Mouse (Mus musculus): ENCODE results near the gene Prune1. TPM values are rescaled to one million over a fixed set of nuclear protein-coding genes. Genes with fewer than 3 reads are reported as not detected.

Gene Prune1
- total and polyA plus RNA-seq, 3 experiments = 28.5 to 51.8 TPM; not detected in 1

- no peak for TF ChIP-seq NRF1 (IDR thresholded peaks at IDR 0.05; ENCODE audit: insufficient read depth, low read depth, low read length, poor library complexity, severe bottlenecking)
- TF ChIP-seq ETS1 (IDR thresholded peaks at IDR 0.05; ENCODE audit: low read depth, low read length) = 0 out of 2 replicates have a peak, but pooled peaks have one; percentile 7
- peak; percentile 9; the same call in 1 of the 2 replicates for TF ChIP-seq ZC3H11A (IDR thresholded peaks at IDR 0.05; ENCODE audit: low read depth, low read length)
These were observed 34.1 kb downstream of the Prune1 start (continued) for GRCm38 (mm10) chr3:95247660-95248336.

GRCm38 (mm10) chr3:95246465-95247231 lies 35.2 kb downstream of the Prune1 start:
- DNase-seq (ENCODE audit: low read depth, low spot score) = peak; percentile 100
- Histone ChIP-seq H3K9ac (ENCODE audit: control insufficient read depth, low read depth, low read length, poor library complexity, severe bottlenecking) (peak overlapping the region; percentile 58), H3K9me3 (replicated peaks; ENCODE audit: insufficient read depth, low read length) (no peaks in the 10 kb centered on the region), H3K36me3 (ENCODE audit: control insufficient read depth in 1 of 2, insufficient read depth in 2 of 2, low read length in 2 of 2) (peaks cover 0 to 25% of the 10 kb centered on the region in 2 experiments; a peak in 2 of 4 replicates), H3K4me1 (ENCODE audit: control insufficient read depth in 1 of 2, insufficient read depth in 2 of 2, low read length in 2 of 2) (peaks cover 25 to 32% of the 10 kb centered on the region in 2 experiments), H3K79me2 (ENCODE audit: control insufficient read depth, insufficient read depth, low read length, poor library complexity) (no peaks in the 10 kb centered on the region), H3K4me3 (ENCODE audit: control insufficient read depth in 1 of 2, insufficient read depth in 1 of 2, low read depth in 2 of 2, low read length in 2 of 2) (no peak overlapping the region), H3K27ac (ENCODE audit: control insufficient read depth, low read depth, low read length) (peak overlapping the region; percentile 92), H3K27me3 (ENCODE audit: control insufficient read depth in 1 of 2, insufficient read depth in 2 of 2, low read length in 2 of 2) (no peaks in the 10 kb centered on the region)
- no peak for TF ChIP-seq ZKSCAN1 (IDR thresholded peaks at IDR 0.05; ENCODE audit: low read depth, low read length)
- TF ChIP-seq TCF12 (IDR thresholded peaks at IDR 0.05; ENCODE audit: low read depth, low read length) = peak; percentile 74
- TF ChIP-seq SMC3 (IDR thresholded peaks at IDR 0.05; ENCODE audit: low read depth, low read length) = no peak; the same call in 1 of the 2 replicates
- no peak for TF ChIP-seq ELF1 (IDR thresholded peaks at IDR 0.05; ENCODE audit: low read depth, low read length)
- peak; percentile 77 for TF ChIP-seq JUND (IDR thresholded peaks at IDR 0.05; ENCODE audit: low read depth, low read length)
- TF ChIP-seq POLR2AphosphoS2 (IDR thresholded peaks at IDR 0.05; ENCODE audit: low read length) = peak; percentile 80
- TF ChIP-seq UBTF (IDR thresholded peaks at IDR 0.05; ENCODE audit: borderline replicate concordance, insufficient read depth, low read depth, low read length) = no peak
- TF ChIP-seq KAT2A (conservative IDR thresholded peaks at IDR 0.05; ENCODE audit: low read depth, low read length) = no peak
- TF ChIP-seq CHD1 (IDR thresholded peaks at IDR 0.05; ENCODE audit: low read depth, low read length) = no peak
- TF ChIP-seq SIN3A (IDR thresholded peaks at IDR 0.05; ENCODE audit: low read length) = peak; percentile 75
- no peak; the same call in 1 of the 2 replicates for TF ChIP-seq NRF1 (IDR thresholded peaks at IDR 0.05; ENCODE audit: insufficient read depth, low read depth, low read length, poor library complexity, severe bottlenecking)
- TF ChIP-seq BHLHE40 (IDR thresholded peaks at IDR 0.05; ENCODE audit: borderline replicate concordance, low read depth, low read length) = peak; percentile 41
- TF ChIP-seq USF2 (IDR thresholded peaks at IDR 0.05; ENCODE audit: borderline replicate concordance in 1 of 2, insufficient read depth in 1 of 2, low read depth in 1 of 2, low read length in 2 of 2) = no peak
- TF ChIP-seq ETS1 (IDR thresholded peaks at IDR 0.05; ENCODE audit: low read depth, low read length) = peak; percentile 89
- no peak for TF ChIP-seq NELFE (IDR thresholded peaks at IDR 0.05; ENCODE audit: low read depth, low read length)
- TF ChIP-seq GABPA (IDR thresholded peaks at IDR 0.05; ENCODE audit: low read depth, low read length) = peak; percentile 93
- peak in 1 of 2 experiments; percentile 63; a peak in 2 of 4 replicates for TF ChIP-seq POLR2A (IDR thresholded peaks at IDR 0.05; ENCODE audit: control insufficient read depth in 1 of 2, insufficient read depth in 1 of 2, low read depth in 1 of 2, low read length in 2 of 2, poor library complexity in 1 of 2)
- peak; percentile 69 for TF ChIP-seq GATA1 (IDR thresholded peaks at IDR 0.05; ENCODE audit: low read depth, low read length)
- peak; percentile 98 for TF ChIP-seq MAFK (IDR thresholded peaks at IDR 0.05; ENCODE audit: borderline replicate concordance, low read depth, low read length)
- peak; percentile 73 to 75; a peak in 2 of 4 replicates for TF ChIP-seq EP300 (IDR thresholded peaks at IDR 0.05; ENCODE audit: low read depth in 1 of 2, low read length in 2 of 2)
- TF ChIP-seq CHD2 (IDR thresholded peaks at IDR 0.05; ENCODE audit: low read length) = no peak
- no peak for TF ChIP-seq RAD21 (IDR thresholded peaks at IDR 0.05; ENCODE audit: low read depth, low read length)
- TF ChIP-seq MXI1 (IDR thresholded peaks at IDR 0.05; ENCODE audit: low read depth, low read length) = peak; percentile 88; the same call in 1 of the 2 replicates
- TF ChIP-seq RCOR1 (IDR thresholded peaks at IDR 0.05; ENCODE audit: low read depth, low read length) = peak; percentile 21
- peak; percentile 97 for TF ChIP-seq TBP (IDR thresholded peaks at IDR 0.05; ENCODE audit: low read depth, low read length)
- peak; percentile 30; the same call in 1 of the 2 replicates for TF ChIP-seq MEF2A (IDR thresholded peaks at IDR 0.05; ENCODE audit: extremely low read depth, insufficient replicate concordance, low read depth, low read length, poor library complexity, severe bottlenecking)
- no peak for TF ChIP-seq ZMIZ1 (IDR thresholded peaks at IDR 0.05; ENCODE audit: low read depth, low read length)
- TF ChIP-seq ZNF384 (IDR thresholded peaks at IDR 0.05; ENCODE audit: low read depth, low read length) = no peak
- peak; percentile 52 for TF ChIP-seq MYB (IDR thresholded peaks at IDR 0.05; ENCODE audit: low read depth, low read length)
- TF ChIP-seq E2F4 (IDR thresholded peaks at IDR 0.05; ENCODE audit: borderline replicate concordance, low read depth, low read length) = 0 out of 2 replicates have a peak, but pooled peaks have one; percentile 14
